Mouse (Mus musculus) 3134 (cell line): ENCODE measurements at regions not wholly inside any gene's neighbourhood (a gene's known extent, or its start where the extent isn't known, plus 50 kb on each side); places are given as distances from the start of the nearest gene placed in this dataset.
A peak's percentile ranks its signal among the peaks of the same experiment; 100 is the strongest.

Experiments used
- DNase-seq: peaks from one replicate; pipeline ENCODE4 v3.0.0-alpha.2; 2011; ENCODE audit warnings: low spot score; ENCODE audit not compliant: insufficient read length; ENCODE audit errors: extremely low read depth

- DNase-seq, result no peak
These were observed 83.5 kb upstream of the Egln3 start for GRCm38 (mm10) chr12:54286911-54287819.

GRCm38 (mm10) chr12:54283646-54284045 is 80.0 kb upstream of the Egln3 start:
- peak; percentile 24 for DNase-seq

DNA sequence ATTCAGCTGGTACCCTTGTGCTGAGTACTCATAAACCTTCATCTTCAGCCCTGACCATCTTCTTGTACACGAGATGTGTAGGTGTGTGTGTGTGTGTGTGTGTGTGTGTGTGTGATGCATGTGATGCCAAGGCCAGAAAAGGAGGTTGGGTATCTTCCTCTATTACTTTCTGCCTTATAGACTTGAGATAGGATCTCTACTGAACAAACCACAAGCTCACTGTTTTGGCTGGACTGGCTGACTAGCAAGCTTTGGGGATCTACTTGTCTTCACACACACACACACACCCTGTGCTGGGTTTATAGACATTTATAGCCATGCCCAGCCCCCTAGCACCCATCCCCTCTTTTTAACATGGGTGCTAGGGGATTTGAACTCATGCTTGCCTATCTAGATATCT is 79.4 kb upstream of the Egln3 start:
- DNase-seq, result no peak

- no peak for DNase-seq
These were observed 78.7 kb upstream of the Egln3 start for GRCm38 (mm10) chr12:54282281-54282921.

DNA sequence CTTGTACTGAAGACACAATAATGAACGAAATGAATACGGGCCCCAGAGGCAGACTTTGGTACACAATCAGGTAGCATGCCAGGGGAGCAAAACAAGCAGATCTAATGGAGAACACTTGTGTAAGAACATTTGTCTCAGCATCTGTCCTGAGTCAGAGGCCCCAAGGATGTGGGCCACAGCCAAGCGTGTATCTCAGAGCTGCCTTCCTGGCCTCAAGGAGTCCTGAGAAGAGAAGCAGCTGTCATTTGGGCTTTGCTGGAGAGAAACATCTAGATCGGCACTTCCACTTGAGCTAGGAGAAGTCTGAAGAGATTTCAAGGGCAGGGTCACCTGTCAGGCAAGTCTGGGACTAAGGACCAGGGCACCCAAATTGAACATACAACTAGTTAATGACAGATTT is 76.8 kb upstream of the Egln3 start:
- no peak for DNase-seq

DNA sequence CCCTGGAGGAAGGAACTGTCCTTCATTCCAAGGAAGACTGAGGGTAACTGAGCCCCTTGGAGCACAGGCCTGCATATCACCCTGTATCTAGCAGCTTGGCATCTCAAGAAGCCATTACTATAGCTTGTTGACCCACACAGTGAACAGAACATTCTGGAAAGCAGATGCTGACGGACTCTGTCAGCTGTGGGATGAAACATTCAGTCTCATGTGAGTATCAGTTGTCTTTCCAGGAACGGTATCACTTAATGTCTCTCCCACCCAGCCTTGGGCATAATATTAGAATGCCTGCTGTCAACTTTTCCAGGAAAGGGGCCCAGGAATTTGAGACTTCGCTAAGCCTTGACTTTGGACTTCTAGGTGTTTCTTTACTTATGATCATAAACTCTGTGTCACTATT is 76.3 kb upstream of the Egln3 start:
- DNase-seq, result no peak

DNA sequence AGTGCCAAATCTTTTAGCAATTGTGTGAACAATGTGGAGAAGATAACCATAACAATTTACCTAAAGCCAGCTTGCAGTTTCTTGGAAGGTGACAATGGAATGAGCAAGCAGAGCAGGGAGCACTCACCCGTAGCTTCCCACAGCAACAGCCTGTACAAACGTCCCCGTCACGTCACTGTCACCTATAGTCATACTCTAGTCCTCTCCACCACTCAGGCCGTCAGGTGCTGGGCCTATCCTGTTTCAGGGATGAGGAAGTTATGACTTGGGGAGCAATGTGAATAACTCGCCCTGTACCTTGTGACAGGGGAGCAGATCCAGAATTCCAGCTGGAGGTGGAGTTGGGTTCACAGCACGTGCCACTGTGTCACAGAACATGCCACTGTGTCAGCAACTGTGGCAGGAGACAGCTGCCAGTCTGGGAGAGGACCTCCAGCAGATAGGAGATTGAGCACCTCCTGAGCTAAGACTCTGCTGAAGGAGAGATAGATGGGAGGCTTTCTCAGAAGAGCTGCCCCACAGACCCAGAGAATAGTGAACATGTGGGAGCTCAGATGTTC is 73.4 kb upstream of the Egln3 start:
- no peak for DNase-seq

DNA sequence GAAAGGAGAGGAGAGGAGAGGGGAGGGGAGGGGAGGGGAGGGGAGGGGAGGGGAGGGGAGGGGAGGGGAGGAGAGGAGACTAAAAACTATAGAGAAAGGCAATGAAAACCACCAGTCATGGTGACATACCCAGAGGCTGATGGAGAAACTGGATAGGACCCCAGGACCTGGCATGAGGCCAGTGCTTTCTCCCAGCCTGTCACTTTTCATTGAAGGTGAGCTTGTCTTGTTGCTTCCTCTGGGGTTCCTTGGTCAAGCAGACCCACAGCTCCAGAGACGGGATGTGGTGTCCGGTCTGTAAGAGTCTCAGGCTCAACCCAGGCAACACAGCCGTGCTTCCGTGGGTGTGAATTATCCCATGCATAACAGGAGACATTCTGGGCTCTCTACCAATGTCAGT is 69.8 kb upstream of the Egln3 start:
- DNase-seq, result no peak

GRCm38 (mm10) chr12:54272696-54273095 is 69.0 kb upstream of the Egln3 start:
- DNase-seq, result no peak

DNA sequence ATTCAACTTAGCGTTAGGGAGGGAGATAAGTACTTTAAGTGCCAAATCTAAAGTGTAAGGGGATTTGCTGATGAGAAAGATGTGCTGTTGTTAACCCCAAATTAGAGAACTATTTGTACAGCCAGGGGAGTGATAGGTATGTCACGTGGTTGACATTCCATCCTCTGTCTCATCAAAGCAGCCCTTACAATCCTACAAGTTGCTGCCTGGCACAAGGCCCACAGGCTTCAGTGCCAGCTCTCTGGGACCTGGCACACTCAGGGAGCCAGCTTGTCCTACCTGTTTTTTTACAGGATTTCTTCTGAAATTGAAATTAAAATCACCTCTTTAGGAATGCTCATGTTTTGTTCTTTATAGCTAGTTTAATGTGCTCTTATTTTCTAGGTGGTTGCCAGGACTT is 68.6 kb upstream of the Egln3 start:
- no peak for DNase-seq

DNA sequence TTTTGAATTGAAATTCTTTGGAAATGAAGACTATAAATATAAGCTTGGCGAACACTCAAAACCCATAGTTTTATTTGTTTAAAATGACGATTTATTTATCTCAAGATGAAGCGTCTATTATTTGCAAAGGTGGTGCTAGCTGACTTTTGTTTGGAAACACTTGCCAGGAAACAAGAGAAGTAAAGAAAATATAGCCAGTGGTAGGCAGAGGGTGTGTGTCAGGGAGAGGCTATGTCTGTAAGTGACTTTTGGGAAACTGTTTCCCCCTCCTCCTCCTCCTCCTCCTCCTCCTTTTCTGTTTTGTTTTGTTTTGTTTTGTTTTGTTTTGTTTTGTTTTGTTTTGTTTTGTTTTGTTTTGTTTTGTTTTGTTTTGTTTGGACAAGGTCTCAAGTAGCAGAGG is 62.2 kb upstream of the Egln3 start:
- no peak for DNase-seq

DNA sequence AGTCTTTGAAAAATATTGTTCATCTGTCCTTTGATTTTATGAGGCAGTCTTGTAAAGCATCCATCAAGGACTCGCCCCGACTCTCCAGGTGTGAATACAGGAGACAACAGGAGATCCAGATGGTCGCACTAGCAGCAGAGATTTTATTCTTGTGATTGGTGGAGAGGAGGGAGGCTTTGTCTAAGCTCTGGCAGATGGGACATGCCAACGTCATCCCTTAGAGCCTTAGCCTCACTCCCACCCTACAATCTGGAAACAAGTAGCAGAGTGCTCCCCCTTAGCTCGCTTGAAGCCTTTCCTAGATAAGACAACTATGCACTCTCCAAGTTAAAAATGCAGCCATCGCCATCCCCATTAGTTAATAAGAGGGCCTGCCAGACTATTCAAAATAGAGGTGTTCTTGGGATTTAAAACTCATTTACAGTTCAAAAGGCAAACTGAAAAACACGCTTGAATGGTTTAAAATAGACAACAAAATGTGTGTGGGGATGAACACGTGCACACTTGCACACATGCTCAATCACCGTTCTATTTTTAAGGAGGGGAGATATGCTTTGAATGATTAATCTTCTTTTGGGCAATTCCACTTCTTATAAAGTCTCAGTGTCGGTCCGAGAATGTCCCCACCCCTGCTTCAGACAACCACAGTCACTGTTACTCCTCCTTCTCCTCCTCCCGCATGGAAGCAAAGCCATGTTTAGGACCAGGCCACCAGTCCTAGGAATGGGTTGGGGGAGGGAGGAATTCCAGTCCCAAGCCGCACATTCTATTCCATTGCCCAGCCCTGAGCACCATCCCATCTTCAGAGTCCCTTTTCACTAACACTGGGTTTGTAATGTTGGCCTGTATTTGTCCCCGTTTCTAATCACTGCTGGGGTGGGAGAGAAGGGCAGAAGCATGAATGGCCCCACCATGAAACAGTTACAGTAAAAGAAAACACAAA is 61.5 kb upstream of the Egln3 start:
- no peak for DNase-seq

GRCm38 (mm10) chr12:54264418-54264733 is 60.7 kb upstream of the Egln3 start:
- no peak for DNase-seq

- DNase-seq, result no peak
These were observed 60.2 kb upstream of the Egln3 start for GRCm38 (mm10) chr12:54263733-54264417.

DNA sequence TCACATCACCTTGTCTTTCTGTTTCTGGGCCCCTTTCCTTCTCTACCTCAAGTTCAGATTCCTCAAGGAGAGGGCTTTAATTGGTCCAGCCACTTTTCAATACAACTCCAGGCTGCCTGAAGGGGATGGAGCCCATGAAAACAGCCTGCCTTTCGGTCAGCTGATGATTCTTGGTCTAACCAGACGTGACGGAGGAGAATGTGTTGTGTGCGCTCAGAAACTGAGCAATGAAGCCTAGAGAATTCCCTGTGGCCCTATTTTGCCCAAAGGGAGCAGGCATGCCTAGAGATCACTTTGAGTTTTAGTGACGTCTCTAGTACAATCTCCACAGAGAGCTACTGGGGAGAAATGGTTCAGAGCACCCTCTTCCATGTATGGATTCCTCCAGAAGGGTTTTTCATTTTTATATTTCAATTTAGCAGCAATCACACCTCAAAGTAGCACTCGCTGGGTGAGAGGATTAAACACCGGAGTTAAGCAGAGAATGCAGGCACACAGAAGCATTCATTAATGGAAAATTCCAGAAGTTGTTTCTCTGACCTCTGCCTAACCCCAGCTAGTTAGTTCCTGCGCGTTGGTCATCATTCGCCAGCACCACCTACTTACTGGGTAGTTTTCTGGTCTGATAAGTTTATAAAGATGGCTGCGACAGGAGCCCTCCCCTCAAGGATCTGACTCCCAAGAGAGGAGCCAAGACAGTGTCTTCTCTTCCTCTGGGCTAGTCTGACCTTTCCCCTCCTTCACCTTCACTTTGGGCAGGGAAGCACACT is 58.8 kb upstream of the Egln3 start:
- no peak for DNase-seq

DNA sequence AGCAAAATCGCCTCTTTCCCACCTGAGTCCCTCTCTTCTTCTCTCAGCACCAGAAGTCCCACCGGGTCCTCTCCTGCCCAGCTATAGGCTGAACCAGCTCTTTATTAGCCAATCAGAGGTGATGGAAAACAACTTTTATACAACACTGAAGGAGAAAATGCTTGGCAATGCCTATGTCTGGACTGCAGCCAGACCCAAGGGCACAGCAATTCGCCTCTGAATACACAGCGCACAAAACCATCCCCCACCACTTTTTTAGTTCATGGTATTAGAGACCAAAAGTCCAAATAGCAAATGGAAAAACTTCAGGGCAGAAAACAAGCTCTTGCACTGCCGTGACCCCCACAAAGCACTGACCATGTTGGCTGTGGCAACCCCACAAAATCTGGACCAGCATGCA is 57.8 kb upstream of the Egln3 start:
- no peak for DNase-seq

DNA sequence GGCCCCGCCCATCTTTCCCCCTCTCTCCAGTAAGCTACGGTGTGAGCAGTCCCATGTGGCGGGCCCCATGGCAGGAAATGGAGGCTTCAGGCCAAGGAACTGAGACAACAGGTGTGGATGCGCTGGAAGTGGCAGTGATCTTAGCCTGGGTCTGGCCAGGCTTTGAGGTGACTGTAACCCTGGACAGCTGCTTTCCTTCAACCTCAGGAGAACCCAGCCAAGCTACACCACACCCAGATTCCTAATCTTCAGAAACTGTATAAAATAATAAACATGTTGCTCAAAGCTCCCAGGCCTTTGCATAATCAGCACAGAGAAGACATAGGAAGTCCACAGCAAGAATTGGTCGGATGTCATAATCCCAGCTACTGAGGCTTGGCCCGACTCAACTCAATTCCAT is 56.8 kb upstream of the Egln3 start:
- DNase-seq, result no peak

DNA sequence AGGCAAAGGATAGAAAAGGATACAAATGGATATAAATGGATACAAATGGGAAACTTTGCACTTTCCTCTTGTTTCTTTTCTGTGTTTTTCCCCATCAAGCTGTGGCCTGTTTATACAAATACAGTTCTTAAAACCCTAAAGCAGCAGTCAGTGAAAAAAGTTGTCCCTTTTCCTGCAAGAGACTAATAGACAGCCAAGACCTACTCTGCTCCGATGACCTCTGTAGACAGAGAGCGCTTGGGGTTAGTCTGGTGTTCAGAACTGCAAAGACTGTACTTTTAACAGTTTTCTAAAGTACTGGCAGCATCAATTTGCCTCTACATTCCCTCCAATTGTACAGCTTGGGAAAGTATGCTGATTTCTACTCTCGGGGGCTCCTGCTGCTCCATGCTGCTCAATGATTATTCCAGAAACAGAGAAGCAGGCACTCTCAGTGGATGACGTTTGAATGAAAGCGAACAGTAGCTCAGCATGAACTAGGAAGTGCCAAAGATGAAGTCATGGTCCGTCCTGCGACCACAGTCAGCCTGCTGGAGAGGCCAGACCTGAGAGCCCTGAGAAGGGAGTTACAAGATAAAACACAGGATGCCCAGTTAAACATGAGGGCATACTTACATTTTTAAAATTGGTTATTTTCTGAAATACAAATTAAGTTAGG is 54.2 kb upstream of the Egln3 start:
- no peak for DNase-seq

DNA sequence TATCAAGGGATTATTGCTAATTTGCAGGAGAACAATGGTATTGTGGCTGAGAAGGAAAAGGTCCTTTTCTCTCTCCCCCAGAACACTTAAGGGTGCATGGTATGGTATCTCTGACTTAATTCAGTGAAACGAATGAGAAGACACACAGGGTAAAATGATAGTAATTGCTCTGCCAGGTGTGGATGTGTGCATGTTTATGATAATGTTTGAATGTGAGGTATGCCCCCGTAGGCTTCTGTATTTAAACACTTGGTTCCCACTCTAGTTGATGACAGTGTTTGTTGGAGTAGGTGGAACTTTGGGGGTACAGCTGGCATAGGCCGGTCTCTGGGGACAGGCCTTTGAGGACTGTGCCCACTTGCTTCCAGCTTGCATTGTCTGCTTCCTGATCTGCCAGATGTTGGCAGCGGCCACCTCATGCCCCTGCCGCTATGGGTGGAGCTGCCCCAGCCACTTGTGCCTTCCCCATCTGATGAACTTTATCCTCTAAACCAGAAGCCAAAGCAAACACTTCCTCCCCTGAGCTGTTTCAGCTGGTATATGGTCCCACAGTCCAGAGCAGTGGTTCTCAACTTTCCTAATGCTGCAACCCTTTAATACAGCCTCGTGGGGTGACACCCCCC is 53.0 kb upstream of the Egln3 start:
- DNase-seq, result peak; percentile 11
